In the genomic region with DNA sequence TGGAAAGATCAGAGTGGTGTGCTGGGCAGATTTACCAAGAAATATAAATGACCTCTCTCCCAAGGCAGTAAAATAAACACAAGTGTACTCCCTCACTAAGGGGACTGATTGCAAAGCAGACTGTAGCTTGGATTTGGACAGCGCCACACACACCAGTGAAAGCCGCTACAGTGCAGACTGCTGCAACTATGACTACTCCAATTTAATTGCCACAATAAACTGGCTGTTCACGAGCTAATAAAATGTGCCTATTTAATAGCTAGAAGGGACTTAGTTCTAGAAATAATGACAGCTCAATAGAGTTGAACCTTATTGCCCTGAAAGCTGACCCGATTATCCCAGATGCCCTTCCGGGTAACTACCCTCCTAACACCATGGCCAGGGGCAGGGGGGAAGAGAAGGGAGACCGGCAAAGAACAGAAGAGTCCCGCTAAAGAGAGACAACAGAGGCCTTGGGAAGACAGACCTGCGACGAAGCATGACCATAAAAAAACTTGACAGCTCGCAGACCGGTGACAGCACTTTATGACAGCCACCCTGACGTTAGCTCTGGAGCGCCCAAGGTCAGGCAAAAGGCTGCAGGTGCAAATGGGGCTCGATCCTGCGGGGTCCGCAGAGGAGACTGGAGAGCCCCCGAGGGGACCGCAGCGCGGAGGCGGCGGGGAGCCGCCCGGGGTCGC, we compare ENCODE assay signal across 8 mouse cellular contexts. TPM values are rescaled to one million over a fixed set of nuclear protein-coding genes. Genes with fewer than 3 reads are reported as not detected.
DNase-seq lines count a peak whose midpoint lies in the region; ATAC-seq and TF ChIP-seq lines count a peak whose summit lies in the region.

No protein-coding gene starts in this region.

- peak overlapping the region; percentile 85 for H3K9ac ChIP-seq in lung, embryonic 14.5 days
- peak overlapping the region; percentile 92 for H3K9ac ChIP-seq in hindbrain, embryonic 14.5 days
- peak overlapping the region; percentile 94 for H3K9ac ChIP-seq in midbrain, embryonic 16.5 days (ENCODE audit: low read depth, low read length)

- 0 out of 2 replicates have a peak, but pooled peaks have one; percentile 14 for ATAC-seq in lung, embryonic 14.5 days (ENCODE audit: insufficient read depth)
- ATAC-seq in hindbrain, embryonic 14.5 days (ENCODE audit: low FRiP score), result no peak
- peak; percentile 3; the same call in 1 of the 2 replicates for ATAC-seq in midbrain, embryonic 16.5 days
- no peak for ATAC-seq in erythroid progenitor cell, adult 5-6 weeks (replicated peaks; ENCODE audit: low FRiP score, poor library complexity, severe bottlenecking)

- H3K36me3 ChIP-seq in lung, embryonic 14.5 days (ENCODE audit: insufficient read depth), result no peaks in the 10 kb centered on the region; the same call in 1 of the 2 replicates
- H3K36me3 ChIP-seq in hindbrain, embryonic 14.5 days (replicated peaks; ENCODE audit: control insufficient read depth, insufficient read depth), result 0 out of 2 replicates have a peak, but pooled peaks cover 8% of the 10 kb centered on the region
- no peaks in the 10 kb centered on the region for H3K36me3 ChIP-seq in midbrain, embryonic 16.5 days (ENCODE audit: control insufficient read depth, insufficient read depth, low read length)

- H3K27me3 ChIP-seq in lung, embryonic 14.5 days (ENCODE audit: insufficient read depth, low read length), result no peaks in the 10 kb centered on the region
- no peaks in the 10 kb centered on the region for H3K27me3 ChIP-seq in hindbrain, embryonic 14.5 days (ENCODE audit: control insufficient read depth, insufficient read depth, low read length)
- no peaks in the 10 kb centered on the region for H3K27me3 ChIP-seq in midbrain, embryonic 16.5 days (ENCODE audit: control insufficient read depth, insufficient read depth, low read depth, low read length)

- no peak for TF ChIP-seq POLR2A in cortical plate, adult 2 months (IDR thresholded peaks at IDR 0.05; ENCODE audit: extremely low read depth, insufficient read depth, low read length)

- peak overlapping the region; percentile 93; the same call in 1 of the 2 replicates for H3K27ac ChIP-seq in lung, embryonic 14.5 days (ENCODE audit: low read depth)
- peak overlapping the region; percentile 90; the same call in 1 of the 2 replicates for H3K27ac ChIP-seq in cortical plate, adult 2 months (ENCODE audit: insufficient read depth, low read length)
- peak overlapping the region; percentile 91 for H3K27ac ChIP-seq in hindbrain, embryonic 14.5 days
- peak overlapping the region; percentile 95 for H3K27ac ChIP-seq in midbrain, embryonic 16.5 days (ENCODE audit: low read length)

- peak overlapping the region; percentile 95 for H3K4me2 ChIP-seq in lung, embryonic 14.5 days
- H3K4me2 ChIP-seq in hindbrain, embryonic 14.5 days (replicated peaks), result peak overlapping the region; percentile 96
- peak overlapping the region; percentile 94 for H3K4me2 ChIP-seq in midbrain, embryonic 16.5 days (ENCODE audit: low read length)

- TF ChIP-seq CTCF in lung, embryonic 14.5 days (IDR thresholded peaks at IDR 0.05; ENCODE audit: low read depth), result no peak
- TF ChIP-seq CTCF in cortical plate, adult 2 months (IDR thresholded peaks at IDR 0.05; ENCODE audit: extremely low read depth, insufficient read depth, low read length), result no peak

- no peak for DNase-seq in lung, embryonic 14.5 days
- no peak for DNase-seq in lung, postnatal 10 days
- no peak for DNase-seq in hindbrain, embryonic 14.5 days (ENCODE audit: low spot score)
- DNase-seq in embryo, embryonic 10 days (ENCODE audit: low spot score), result no peak
- DNase-seq in layer of hippocampus, postnatal 14 days (ENCODE audit: low spot score in 2 of 2), result no peak

- H3K4me3 ChIP-seq in lung, embryonic 14.5 days (ENCODE audit: low read depth, low read length), result peak overlapping the region; percentile 94
- peak overlapping the region; percentile 88 for H3K4me3 ChIP-seq in cortical plate, adult 2 months (ENCODE audit: insufficient read depth, low read length)
- peak overlapping the region; percentile 96 for H3K4me3 ChIP-seq in hindbrain, embryonic 14.5 days (replicated peaks; ENCODE audit: low read length)
- H3K4me3 ChIP-seq in midbrain, embryonic 16.5 days (ENCODE audit: low read depth, low read length), result peak overlapping the region; percentile 96

- peaks cover 13% of the 10 kb centered on the region; the same call in 1 of the 2 replicates for H3K4me1 ChIP-seq in lung, embryonic 14.5 days (ENCODE audit: insufficient read depth)
- peaks cover 6% of the 10 kb centered on the region; the same call in 1 of the 2 replicates for H3K4me1 ChIP-seq in cortical plate, adult 2 months (ENCODE audit: control insufficient read depth, insufficient read depth, low read length)
- H3K4me1 ChIP-seq in hindbrain, embryonic 14.5 days (replicated peaks; ENCODE audit: control insufficient read depth, insufficient read depth, low read length), result peaks cover 26% of the 10 kb centered on the region
- peaks cover 25% of the 10 kb centered on the region for H3K4me1 ChIP-seq in midbrain, embryonic 16.5 days (ENCODE audit: control insufficient read depth, insufficient read depth, low read length)

- 5% methylated on average over 25 of the region's 25 CpGs for WGBS in lung, embryonic 14.5 days
- WGBS in hindbrain, embryonic 14.5 days, result 11% methylated on average over 13 of the region's 25 CpGs
- 7% methylated on average over 25 of the region's 25 CpGs for WGBS in midbrain, embryonic 16.5 days

- no peaks in the 10 kb centered on the region for H3K9me3 ChIP-seq in lung, embryonic 14.5 days (ENCODE audit: low read depth, low read length)
- H3K9me3 ChIP-seq in hindbrain, embryonic 14.5 days (ENCODE audit: control insufficient read depth, low read length), result no peaks in the 10 kb centered on the region
- H3K9me3 ChIP-seq in midbrain, embryonic 16.5 days (replicated peaks; ENCODE audit: control insufficient read depth, low read length, poor library complexity, severe bottlenecking), result no peaks in the 10 kb centered on the region

RNA-seq across cellular contexts. Expression of gene Zdhhc7, which starts 0.8 kb away (rescaled TPM):
- polyA plus RNA-seq in lung, embryonic 14.5 days (2014; fragmentation: Nextera tagmentation; extraction: Ambion mirVana), result 33.9 and 37.5 TPM in 2 replicates
- polyA plus RNA-seq in cortical plate, adult 2 months (2012; rRNA removed), result 35.5 and 36.6 TPM in 2 replicates
- 25.5 and 26.4 TPM in 2 replicates for polyA plus RNA-seq in hindbrain, embryonic 14.5 days (2014; fragmentation: Nextera tagmentation; extraction: Ambion mirVana)
- 27.8 and 29.5 TPM in 2 replicates for polyA plus RNA-seq in midbrain, embryonic 16.5 days (2015; fragmentation: Nextera tagmentation; extraction: Ambion mirVana)
- total RNA-seq in layer of hippocampus, postnatal 14 days (2021), result 10 to 100 TPM; 39.1 to 42.1 TPM
- total RNA-seq in erythroid progenitor cell, adult 5-6 weeks (2015; ENCODE audit: low replicate concordance), result 6.8 and 8.0 TPM in 2 replicates
- total RNA-seq in erythroid progenitor cell, adult 5-6 weeks (2017; ENCODE audit: low replicate concordance), result 9.2 and 9.6 TPM in 2 replicates

RNA-seq across cellular contexts. Expression of gene 6430548M08Rik, which starts 13.4 kb away (rescaled TPM):
- 7.1 and 8.0 TPM in 2 replicates for polyA plus RNA-seq in lung, embryonic 14.5 days (2014; fragmentation: Nextera tagmentation; extraction: Ambion mirVana)
- 144 and 149 TPM in 2 replicates for polyA plus RNA-seq in cortical plate, adult 2 months (2012; rRNA removed)
- 40.1 and 42.3 TPM in 2 replicates for polyA plus RNA-seq in hindbrain, embryonic 14.5 days (2014; fragmentation: Nextera tagmentation; extraction: Ambion mirVana)
- polyA plus RNA-seq in midbrain, embryonic 16.5 days (2015; fragmentation: Nextera tagmentation; extraction: Ambion mirVana), result 37.1 and 40.2 TPM in 2 replicates
- 100 to 1,000 TPM; 108 to 110 TPM for total RNA-seq in layer of hippocampus, postnatal 14 days (2021)
- 4.7 and 5.0 TPM in 2 replicates for total RNA-seq in erythroid progenitor cell, adult 5-6 weeks (2015; ENCODE audit: low replicate concordance)
- total RNA-seq in erythroid progenitor cell, adult 5-6 weeks (2017; ENCODE audit: low replicate concordance), result 1.9 and 7.3 TPM in 2 replicates

Comparison
In these comparisons a context has a peak if more than half of its experiments do, and no peak if none do; other contexts are left out.
1. ATAC-seq: peak in lung, embryonic 14.5 days (single experiment) and midbrain, embryonic 16.5 days (single experiment); none in hindbrain, embryonic 14.5 days (single experiment) and erythroid progenitor cell, adult 5-6 weeks (single experiment).
2. Peak in every context shown above with its lines, with median percentiles within 50 percentile points of each other: H3K27ac ChIP-seq, H3K4me2 ChIP-seq, H3K4me3 ChIP-seq and H3K9ac ChIP-seq.